Mouse (Mus musculus): ENCODE results near the gene Urah. TPM values are rescaled to one million over a fixed set of nuclear protein-coding genes. Genes with fewer than 3 reads are reported as not detected.
A peak's percentile ranks its signal among the peaks of the same experiment; 100 is the strongest.

The Urah gene
- total RNA-seq, 2 experiments from 2014 or later: 0.44 to 1.2 TPM

DNA sequence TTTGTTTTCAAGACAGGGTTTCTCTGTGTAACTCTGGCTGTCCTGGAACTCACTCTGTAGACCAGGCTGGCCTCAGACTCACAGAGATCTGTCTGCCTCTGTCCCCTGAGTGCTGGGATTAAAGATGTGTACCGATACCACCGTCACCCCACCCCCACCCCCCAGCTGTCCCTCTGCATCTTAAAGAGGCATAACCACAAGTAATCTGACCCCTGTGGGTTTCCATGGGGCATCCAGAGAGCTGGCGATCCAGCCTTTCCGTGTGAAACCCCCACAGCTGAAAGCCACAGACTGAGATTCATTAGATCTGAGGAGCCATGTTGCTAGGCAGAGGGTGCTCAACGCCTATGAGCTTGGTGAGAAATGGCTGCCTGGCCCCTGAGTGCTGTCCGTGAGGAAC lies 25.2 kb downstream of the Urah start:
- intact Hi-C loops (cut with DNase I): loop anchor here (5.0 kb wide), 2 partner anchors 147 to 332 kb away; partner anchors contain the start of genes Hras and Lrrc56
- DNase-seq: no peak

- intact Hi-C loops (cut with DNase I): no loop called here
- no peak for DNase-seq
These were observed 25.9 kb downstream of the Urah start for GRCm38 (mm10) chr7:140860728-140861127.

GRCm38 (mm10) chr7:140864761-140865160 lies 29.9 kb downstream of the Urah start:
- DNase-seq: no peak
- intact Hi-C loops (cut with DNase I): no loop called here

- intact Hi-C loops (cut with DNase I): no loop called here
These were observed 39.4 kb downstream of the Urah start for GRCm38 (mm10) chr7:140874224-140874623.

DNA sequence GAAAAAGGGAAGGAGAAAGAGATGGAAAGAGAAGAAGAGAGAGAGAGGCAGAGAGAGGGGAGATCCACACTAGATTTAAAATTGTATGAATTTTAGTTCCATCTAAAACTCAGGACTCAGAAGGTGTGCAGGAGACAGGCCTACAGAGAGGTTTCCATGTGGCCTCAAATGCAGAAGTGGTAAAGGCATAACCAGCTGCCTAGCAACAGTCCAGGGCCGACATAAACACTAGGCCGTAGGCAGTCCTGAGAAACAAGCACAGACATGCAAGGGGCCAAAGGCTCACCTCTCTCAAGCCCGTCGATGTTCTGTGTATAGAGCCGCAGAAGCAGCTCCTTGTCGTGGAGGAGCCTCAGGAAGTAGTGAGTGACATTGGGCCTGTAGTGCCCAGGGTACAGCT lies 42.5 kb downstream of the Urah start:
- no peak for DNase-seq
- intact Hi-C loops (cut with DNase I): no loop called here

More at GRCm38 (mm10) chr7:140874224-140874623, 39.4 kb downstream of the Urah start:
- no peak for DNase-seq

- intact Hi-C loops (cut with DNase I): no loop called here
- DNase-seq: no peak
These were observed 44.5 kb downstream of the Urah start for GRCm38 (mm10) chr7:140879355-140879754.

- intact Hi-C loops (cut with DNase I): no loop called here
- DNase-seq: no peak
These were observed 45.6 kb downstream of the Urah start for GRCm38 (mm10) chr7:140880419-140880818.

- intact Hi-C loops (cut with DNase I): no loop called here
These were observed 46.2 kb downstream of the Urah start for GRCm38 (mm10) chr7:140880865-140881515.

DNA sequence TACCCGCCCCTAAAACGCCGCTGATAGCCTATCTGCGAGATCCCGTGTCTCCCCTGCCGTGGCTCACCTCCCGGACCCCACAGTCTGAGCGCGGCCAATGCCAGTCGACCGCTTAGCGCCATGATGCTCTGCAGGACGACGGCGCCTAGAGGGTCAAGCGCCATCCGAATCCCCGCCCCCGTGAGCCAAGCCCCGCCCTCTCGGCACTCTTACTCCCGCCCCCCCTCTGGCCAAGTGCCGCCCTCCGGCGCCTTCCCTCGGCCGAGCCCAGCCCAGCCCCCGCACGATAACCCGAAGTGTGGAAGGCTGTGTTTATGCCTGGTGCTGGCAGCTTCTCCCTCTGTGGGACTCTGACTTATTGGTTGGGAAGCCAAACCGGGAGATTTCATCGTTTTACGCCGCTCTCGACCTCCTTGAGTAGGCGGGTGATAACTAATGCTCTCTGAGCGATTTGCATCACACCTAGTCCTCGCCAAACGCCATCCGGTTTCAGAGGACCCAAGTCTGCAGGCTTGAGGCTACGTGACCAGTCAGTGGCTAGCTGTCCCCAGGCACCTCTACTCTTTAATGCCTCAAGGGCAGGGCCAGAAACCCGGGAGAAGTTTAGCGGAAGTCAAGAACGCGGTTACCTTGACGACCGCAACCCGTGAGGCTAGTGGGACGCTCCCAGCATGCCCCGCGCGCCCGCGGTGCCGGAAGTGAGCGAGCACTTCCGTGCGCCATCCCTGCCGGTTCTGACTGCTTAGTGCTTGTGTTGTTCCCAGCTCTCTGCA lies 47.1 kb downstream of the Urah start, which contains the start of the genes Psmd13 and Sirt3:
Psmd13 (plus strand) TSS at position 273 of the 773 bp plus-strand sequence.
Sirt3 (minus strand) TSS at position 614 of the 773 bp plus-strand sequence.
- DNase-seq: peak; percentile 92 to 94
- intact Hi-C loops (cut with DNase I): loop anchor here (1.0 kb wide), 1 partner anchor 25 kb away; the partner anchor contains the start of gene Bet1l

More at GRCm38 (mm10) chr7:140880865-140881515, 46.2 kb downstream of the Urah start:
- DNase-seq: no peak

DNA sequence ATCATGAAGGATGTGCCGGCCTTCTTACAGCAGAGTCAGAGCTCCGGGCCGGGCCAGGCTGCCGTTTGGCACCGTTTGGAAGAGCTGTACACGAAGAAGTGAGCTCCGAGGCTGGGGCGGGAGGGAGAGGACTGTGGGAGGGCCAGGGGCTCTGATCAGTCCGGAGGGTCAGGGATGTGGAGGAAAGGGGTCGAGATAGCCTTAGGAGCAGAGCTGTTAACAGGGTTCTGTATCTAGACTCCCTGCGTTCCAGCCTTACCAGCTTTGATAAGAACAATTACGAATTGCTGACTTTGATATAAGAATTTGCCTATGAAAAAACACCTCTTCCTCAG lies 47.6 kb downstream of the Urah start:
- intact Hi-C loops (cut with DNase I): loop anchor here (1.0 kb wide), 1 partner anchor 25 kb away; the partner anchor contains the start of gene Bet1l
- no peak for DNase-seq

Other genes starting within 250 kb of the Urah start
- not detected for gene Olfr46, start 233.7 kb upstream of the Urah start, total RNA-seq (2021)
- not detected for gene Olfr61, start 206.0 kb upstream of the Urah start, total RNA-seq (2021)
- not detected for gene Olfr53, start 188.6 kb upstream of the Urah start, total RNA-seq (2021)
- gene Olfr539, start 175.1 kb upstream of the Urah start, total RNA-seq (2021): not detected
- gene Olfr45, start 153.1 kb upstream of the Urah start, total RNA-seq (2021): not detected
- gene Olfr541, start 137.8 kb upstream of the Urah start, total RNA-seq (2021): not detected
- gene Cyp2e1, start 71.3 kb upstream of the Urah start, total RNA-seq (2021): 10 to 100 TPM in 1 of 2 experiments, 1 to 10 TPM in 1; 4.3 to 13.2 TPM
- not detected for gene Syce1, start 47.2 kb upstream of the Urah start, total RNA-seq (2021)
- gene Zfp941, start 12.8 kb upstream of the Urah start, total RNA-seq (2021): under 1 TPM; 0.19 to 0.35 TPM
- 10 to 100 TPM; 23.9 to 24.8 TPM for gene Scgb1c1, start 10.5 kb downstream of the Urah start, total RNA-seq (2021)
- gene Odf3, start 12.8 kb downstream of the Urah start, total RNA-seq (2021): not detected
- gene Gm45785, start 21.3 kb downstream of the Urah start, total RNA-seq (2021): not detected
- 10 to 100 TPM; 19.8 to 22.4 TPM for gene Ric8a, start 21.9 kb downstream of the Urah start, total RNA-seq (2021)
- 10 to 100 TPM; 10.3 to 11.0 TPM for gene Bet1l, start 22.6 kb downstream of the Urah start, total RNA-seq (2021)
- 10 to 100 TPM; 85.8 to 92.3 TPM for gene Psmd13, start 47.0 kb downstream of the Urah start, total RNA-seq (2021)
- 10 to 100 TPM; 62.1 to 71.1 TPM for gene Sirt3, start 47.3 kb downstream of the Urah start, total RNA-seq (2021)
- 1,000 to 10,000 TPM; 2,774 to 2,839 TPM for gene Cox8b, start 65.4 kb downstream of the Urah start, total RNA-seq (2021)
- gene Nlrp6, start 85.9 kb downstream of the Urah start, total RNA-seq (2021): not detected
- 1 to 10 TPM; 4.4 to 4.9 TPM for gene Pgghg, start 106.4 kb downstream of the Urah start, total RNA-seq (2021)
- gene Ifitm5, start 115.3 kb downstream of the Urah start, total RNA-seq (2021): under 1 TPM in 1 of 2 experiments, not detected in 1; 0.42 TPM
- gene Gm45717, start 120.9 kb downstream of the Urah start, total RNA-seq (2021): under 1 TPM in 1 of 2 experiments, not detected in 1; 0.76 TPM
- 100 to 1,000 TPM; 111 to 112 TPM for gene Ifitm2, start 121.0 kb downstream of the Urah start, total RNA-seq (2021)
- 1 to 10 TPM; 3.4 to 4.1 TPM for gene Ifitm1, start 132.2 kb downstream of the Urah start, total RNA-seq (2021)
- gene Ifitm3, start 175.8 kb downstream of the Urah start, total RNA-seq (2021): 100 to 1,000 TPM; 113 to 167 TPM
- gene Ifitm6, start 182.9 kb downstream of the Urah start, total RNA-seq (2021): 1 to 10 TPM in 1 of 2 experiments, under 1 TPM in 1; 0.47 to 1.0 TPM
- gene Gm17387, start 194.1 kb downstream of the Urah start, total RNA-seq (2021): not detected
- gene B4galnt4, start 226.1 kb downstream of the Urah start, total RNA-seq (2021): not detected
- not detected for gene Pkp3, start 243.2 kb downstream of the Urah start, total RNA-seq (2021)

Data from heart, postnatal 36 days (tissue).